Mouse (Mus musculus) neutrophil, adult 65 days (primary cell): ENCODE data around the gene Rel. TPM values are rescaled to one million over a fixed set of nuclear protein-coding genes. Genes with fewer than 3 reads are reported as not detected.

Experiments
- total RNA-seq: library from RNA; stranded (reverse); gene quantifications from 2 replicates; pipeline ENCODE4 v1.2.4, GENCODE M21; 2023

Gene Rel
- 107 and 111 TPM in 2 replicates for total RNA-seq

GRCm38 (mm10) chr11:23770760-23771506 is at the start of gene Rel:
Gene Rel (minus strand): TSS chr11:23770970.

Other genes starting within 250 kb of the Rel start
- not detected in 2 replicates for gene 1700093K21Rik, start 249.8 kb downstream of the Rel start, total RNA-seq
- gene 0610010F05Rik, start 137.3 kb downstream of the Rel start, total RNA-seq, result 4.3 and 4.5 TPM in 2 replicates
- gene Pus10, start 105.3 kb downstream of the Rel start, total RNA-seq, result 10.5 and 18.3 TPM in 2 replicates
- 14.4 and 15.7 TPM in 2 replicates for gene Pex13, start 105.0 kb downstream of the Rel start, total RNA-seq
- gene Papolg, start 124.3 kb upstream of the Rel start, total RNA-seq, result 13.8 and 15.0 TPM in 2 replicates